Mouse (Mus musculus) liver, adult 2 months (tissue): ENCODE measurements around the gene Pigv.

Experiments
- CTCF ChIP-seq: fragments of 200-500 bp; IDR thresholded peaks from 2 replicates; pipeline ENCODE4 v1.5.1; 2011; ENCODE audit warnings: low read depth, low read length, control low read depth
- POLR2A ChIP-seq: fragments of 200-500 bp; IDR thresholded peaks from 2 replicates; pipeline ENCODE4 v1.6.1; 2011; ENCODE audit warnings: low read length, control low read depth; ENCODE audit not compliant: insufficient read depth; ENCODE audit errors: extremely low read depth

- TF ChIP-seq POLR2A: no peak
- no peak for TF ChIP-seq CTCF
These were observed 40.3 kb upstream of the Pigv start for GRCm38 (mm10) chr4:133712755-133713154.
